Mouse (Mus musculus): ENCODE measurements around the gene Trmt6. TPM values are rescaled to one million over a fixed set of nuclear protein-coding genes. Genes with fewer than 3 reads are reported as not detected.

Trmt6 gene
- polyA plus RNA-seq, 1 experiment from 2014 or later: 36.0 TPM

DNA sequence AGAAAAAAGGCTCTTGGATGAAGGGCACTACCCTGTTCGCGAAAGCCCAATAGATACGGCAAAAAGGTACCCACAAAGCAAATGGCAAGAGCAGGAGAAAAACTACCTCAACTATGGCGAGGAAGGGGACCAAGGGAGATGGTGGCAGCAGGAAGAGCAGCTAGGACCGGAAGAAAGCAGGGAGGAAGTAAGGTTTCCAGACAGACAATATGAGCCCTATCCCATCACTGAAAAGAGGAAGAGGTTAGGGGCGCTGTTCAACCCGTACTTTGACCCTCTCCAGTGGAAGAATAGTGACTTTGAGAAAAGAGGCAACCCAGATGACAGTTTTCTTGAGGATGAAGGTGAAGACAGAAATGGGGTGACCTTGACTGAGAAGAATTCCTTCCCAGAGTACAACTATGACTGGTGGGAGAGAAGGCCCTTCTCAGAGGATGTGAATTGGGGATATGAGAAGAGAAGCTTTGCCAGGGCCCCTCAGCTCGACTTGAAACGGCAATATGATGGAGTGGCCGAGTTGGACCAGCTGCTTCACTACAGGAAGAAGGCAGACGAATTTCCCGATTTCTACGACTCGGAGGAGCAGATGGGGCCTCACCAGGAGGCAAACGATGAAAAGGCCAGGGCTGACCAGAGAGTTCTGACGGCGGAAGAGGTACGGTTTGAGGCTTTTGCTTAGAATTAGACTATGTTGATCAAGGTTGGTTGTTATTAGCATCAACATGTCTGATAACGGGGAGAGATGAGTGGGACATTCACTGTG, 22.2 kb downstream of the Trmt6 start:
- H3K4me1 ChIP-seq: no peaks in the 10 kb centered on the region
- H3K4me3 ChIP-seq: no peak overlapping the region
- 90% methylated on average over 19 of the region's 19 CpGs for WGBS
- no peak for DNase-seq (ENCODE audit: low spot score)
- H3K36me3 ChIP-seq: no peaks in the 10 kb centered on the region
- no peak overlapping the region for H3K27ac ChIP-seq
- no peaks in the 10 kb centered on the region for H3K27me3 ChIP-seq (ENCODE audit: low read depth, poor library complexity, severe bottlenecking)
- no peaks in the 10 kb centered on the region for H3K9me3 ChIP-seq (replicated peaks)

DNA sequence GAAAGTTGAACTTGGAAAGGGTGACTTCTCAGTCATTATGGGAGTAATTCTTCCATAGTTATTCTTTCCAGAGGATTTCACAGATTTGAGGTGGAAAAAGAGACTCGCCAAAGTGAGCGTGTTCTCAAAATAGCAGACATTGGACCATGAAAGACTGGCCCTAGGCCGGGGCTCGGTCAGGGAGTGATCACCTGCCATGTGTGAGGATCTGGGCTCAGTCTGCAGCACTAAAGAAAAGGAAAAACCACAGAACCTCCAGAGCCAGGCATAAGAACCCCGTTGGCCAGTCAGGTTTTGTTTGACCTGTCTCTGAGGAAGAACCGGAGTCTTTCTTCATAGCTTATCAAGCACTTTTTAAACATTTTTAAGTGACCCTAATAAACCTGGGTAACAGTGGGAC, 31.8 kb downstream of the Trmt6 start:
- no peaks in the 10 kb centered on the region for H3K9me3 ChIP-seq (replicated peaks)
- no peaks in the 10 kb centered on the region for H3K36me3 ChIP-seq
- WGBS: 84% methylated on average over 6 of the region's 6 CpGs

DNA sequence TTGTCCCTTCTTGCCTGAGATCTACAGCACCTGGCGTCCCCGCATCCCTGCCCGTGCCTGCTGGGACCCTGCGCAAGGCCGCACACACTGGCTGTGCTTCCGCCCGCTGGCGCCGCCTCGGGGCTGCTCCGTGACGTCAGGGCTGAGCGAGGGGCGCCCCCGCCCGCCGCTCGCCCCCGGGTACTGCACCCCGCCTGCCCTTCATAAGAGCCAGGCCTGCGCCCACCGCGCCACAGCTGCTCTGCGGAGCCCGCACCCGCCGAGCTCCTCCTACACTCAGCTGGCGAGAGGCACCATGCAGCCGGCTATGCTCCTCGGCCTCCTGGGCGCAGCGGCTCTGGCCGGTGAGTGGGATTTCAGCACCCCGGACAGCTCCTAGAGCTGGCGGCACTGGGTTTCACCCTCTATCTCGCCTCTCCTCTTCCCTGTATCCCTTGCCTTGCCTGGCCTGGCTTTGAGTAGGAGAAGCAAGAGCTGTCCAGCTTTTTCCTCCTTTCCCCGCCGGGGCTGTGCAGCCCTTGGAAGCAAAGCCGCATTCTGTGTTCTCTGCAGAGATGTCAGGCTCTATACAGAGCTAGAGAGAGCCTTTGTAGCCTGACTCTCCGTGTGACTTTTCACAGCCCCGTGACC, 34.3 kb downstream of the Trmt6 start:
- DNase-seq (ENCODE audit: low spot score): peak; percentile 98
- WGBS: under 1% methylated on average over 34 of the region's 41 CpGs
- peaks cover 9% of the 10 kb centered on the region for H3K4me1 ChIP-seq
- no peak overlapping the region for H3K27ac ChIP-seq
- peaks cover 6% of the 10 kb centered on the region; the same call in 1 of the 2 replicates for H3K27me3 ChIP-seq (ENCODE audit: low read depth, poor library complexity, severe bottlenecking)
- no peaks in the 10 kb centered on the region for H3K9me3 ChIP-seq (replicated peaks)
- peak overlapping the region; percentile 56 for H3K4me3 ChIP-seq
- H3K36me3 ChIP-seq: no peaks in the 10 kb centered on the region

More for the DNA sequence above, 31.8 kb downstream of the Trmt6 start:
- no peak for DNase-seq (ENCODE audit: low spot score)
- Histone ChIP-seq H3K4me3 (no peak overlapping the region), H3K27ac (no peak overlapping the region), H3K4me1 (peaks cover 5% of the 10 kb centered on the region), H3K27me3 (ENCODE audit: low read depth, poor library complexity, severe bottlenecking) (peaks cover 6% of the 10 kb centered on the region; the same call in 1 of the 2 replicates)

DNA sequence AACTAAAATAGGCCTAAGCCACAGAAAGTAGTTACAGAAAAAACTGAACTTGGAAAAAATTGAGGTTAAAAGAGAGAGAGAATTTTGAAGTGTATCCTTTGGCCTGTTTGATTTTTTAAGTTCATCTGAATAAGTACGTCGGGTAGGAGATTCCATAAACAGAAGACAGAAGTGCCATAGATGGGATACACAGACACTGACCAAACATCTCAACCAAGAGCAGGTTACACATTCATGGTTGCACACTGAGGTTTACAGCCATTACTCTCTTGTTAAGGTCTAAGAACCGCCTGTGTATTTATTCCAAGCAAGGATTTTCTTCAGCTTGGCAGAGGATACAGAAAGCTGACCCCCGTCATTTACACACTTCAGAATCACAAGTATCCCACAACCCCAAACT, 34.9 kb downstream of the Trmt6 start, which contains the start of gene Chgb:
Chgb (plus strand) TSS at position 301 of the 400 bp plus-strand sequence.
- 12% methylated on average over 4 of the region's 4 CpGs for WGBS
- DNase-seq (ENCODE audit: low spot score): no peak
- no peaks in the 10 kb centered on the region for H3K36me3 ChIP-seq
- H3K27ac ChIP-seq: no peak within 1 kb of the TSS
- peaks cover 9% of the 10 kb centered on the region for H3K4me1 ChIP-seq
- H3K27me3 ChIP-seq (ENCODE audit: low read depth, poor library complexity, severe bottlenecking): peaks cover 6% of the 10 kb centered on the region; the same call in 1 of the 2 replicates
- no peaks in the 10 kb centered on the region for H3K9me3 ChIP-seq (replicated peaks)
- peak within 1 kb of the TSS; percentile 56 for H3K4me3 ChIP-seq

DNA sequence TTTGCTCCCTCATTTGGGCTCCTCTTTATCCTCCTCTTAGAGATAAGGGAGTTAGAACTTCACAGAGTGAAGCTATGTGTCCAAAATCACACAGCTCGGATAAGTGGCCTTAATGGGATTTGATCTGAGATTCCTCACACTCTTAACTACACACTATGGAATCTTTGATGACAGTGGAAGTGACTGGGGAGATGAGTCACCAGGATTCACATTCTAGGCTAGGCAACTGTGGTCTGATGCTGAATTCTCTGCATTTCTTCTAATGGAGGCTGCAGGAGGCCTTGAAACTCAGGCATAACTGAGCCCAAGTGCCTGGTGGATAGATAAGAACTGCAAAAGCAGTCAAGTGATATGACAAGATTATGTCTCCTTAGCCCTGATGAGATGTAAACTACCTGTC, 45.0 kb downstream of the Trmt6 start:
- 70% methylated on average over 1 of the region's 1 CpGs for WGBS
- no peaks in the 10 kb centered on the region for H3K4me1 ChIP-seq
- no peak overlapping the region for H3K27ac ChIP-seq
- H3K27me3 ChIP-seq (ENCODE audit: low read depth, poor library complexity, severe bottlenecking): no peaks in the 10 kb centered on the region
- no peaks in the 10 kb centered on the region for H3K36me3 ChIP-seq
- DNase-seq (ENCODE audit: low spot score): no peak
- H3K4me3 ChIP-seq: no peak overlapping the region
- no peaks in the 10 kb centered on the region for H3K9me3 ChIP-seq (replicated peaks)

DNA sequence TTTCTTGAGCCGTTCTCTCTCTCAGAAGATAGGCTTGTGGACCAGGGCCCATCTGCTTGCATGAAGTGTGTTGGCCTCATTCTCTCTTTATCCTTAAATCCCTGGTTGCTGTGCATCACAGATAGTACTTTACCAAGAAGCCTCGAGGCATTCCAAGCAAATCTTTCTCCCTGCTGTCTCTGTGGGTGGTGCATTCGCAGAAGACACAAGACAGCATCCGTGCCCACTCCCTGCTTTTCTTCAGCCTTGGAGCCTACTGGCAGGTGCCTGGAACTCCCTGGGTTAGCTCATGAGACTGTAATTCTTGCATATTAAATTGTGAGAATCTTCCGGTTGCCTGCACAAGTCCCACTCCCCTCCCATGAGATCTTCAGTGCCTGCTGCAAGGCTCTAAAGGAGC, 57.9 kb downstream of the Trmt6 start:
- Histone ChIP-seq H3K9me3 (replicated peaks) (no peaks in the 10 kb centered on the region), H3K4me1 (no peaks in the 10 kb centered on the region), H3K27me3 (ENCODE audit: low read depth, poor library complexity, severe bottlenecking) (no peaks in the 10 kb centered on the region), H3K27ac (no peak overlapping the region), H3K36me3 (no peaks in the 10 kb centered on the region), H3K4me3 (no peak overlapping the region)
- DNase-seq (ENCODE audit: low spot score): no peak
- WGBS: 83% methylated on average over 5 of the region's 5 CpGs

Other genes with a start within 250 kb of the Trmt6 start
- gene Gpcpd1, start 228.3 kb downstream of the Trmt6 start, polyA plus RNA-seq (2016; fragmentation: Nextera tagmentation; extraction: Ambion mirVana): 21.9 and 29.4 TPM in 2 replicates
- 16.6 and 17.0 TPM in 2 replicates for gene Shld1, start 129.1 kb downstream of the Trmt6 start, polyA plus RNA-seq (2016; fragmentation: Nextera tagmentation; extraction: Ambion mirVana)
- 0.10 TPM in 2 replicates for gene Chgb, start 34.8 kb downstream of the Trmt6 start, polyA plus RNA-seq (2016; fragmentation: Nextera tagmentation; extraction: Ambion mirVana)
- 30.2 and 30.6 TPM in 2 replicates for gene Mcm8, start 86 bp upstream of the Trmt6 start, polyA plus RNA-seq (2016; fragmentation: Nextera tagmentation; extraction: Ambion mirVana)
- gene Crls1, start 30.6 kb upstream of the Trmt6 start, polyA plus RNA-seq (2016; fragmentation: Nextera tagmentation; extraction: Ambion mirVana): 17.0 and 17.4 TPM in 2 replicates
- 1.1 and 2.4 TPM in 2 replicates for gene Lrrn4, start 64.8 kb upstream of the Trmt6 start, polyA plus RNA-seq (2016; fragmentation: Nextera tagmentation; extraction: Ambion mirVana)
- 12.1 and 17.3 TPM in 2 replicates for gene Fermt1, start 129.9 kb upstream of the Trmt6 start, polyA plus RNA-seq (2016; fragmentation: Nextera tagmentation; extraction: Ambion mirVana)